Mouse (Mus musculus) liver, embryonic 12.5 days (tissue): ENCODE measurements around the gene Pde4d. TPM values are rescaled to one million over a fixed set of nuclear protein-coding genes. Genes with fewer than 3 reads are reported as not detected.

ENCODE experiments used
- ATAC-seq: fragments of 200-750 bp; cut with Nextera tagmentation; 2 replicates; pipeline ENCODE4 v1.8.0; 2017; ENCODE audit warnings: moderate number of reproducible peaks, mild to moderate bottlenecking, moderate library complexity
- H3K27ac ChIP-seq: fragments of 300-500 bp; sonication (generic); 2 replicates; pipeline ENCODE4 v1.5.1; 2016; ENCODE audit warnings: mild to moderate bottlenecking
- H3K27me3 ChIP-seq: fragments of 300-500 bp; sonication (generic); replicated peaks from 2 replicates; pipeline ENCODE4 v1.6.1; 2016; ENCODE audit warnings: mild to moderate bottlenecking, moderate library complexity
- H3K36me3 ChIP-seq: fragments of 300-500 bp; sonication (generic); 2 replicates; pipeline ENCODE4 v1.6.1; 2016; ENCODE audit warnings: mild to moderate bottlenecking, moderate library complexity
- H3K4me1 ChIP-seq: fragments of 300-500 bp; sonication (generic); 2 replicates; pipeline ENCODE4 v1.6.1; 2016
- H3K4me2 ChIP-seq: fragments of 300-500 bp; sonication (generic); 2 replicates; pipeline ENCODE4 v1.6.1; 2016; ENCODE audit warnings: mild to moderate bottlenecking, moderate library complexity
- H3K4me3 ChIP-seq: fragments of 300-500 bp; sonication (generic); 2 replicates; pipeline ENCODE4 v1.5.1; 2016; ENCODE audit warnings: mild to moderate bottlenecking, moderate library complexity
- H3K9ac ChIP-seq: fragments of 300-500 bp; sonication (generic); 2 replicates; pipeline ENCODE4 v1.6.1; 2016; ENCODE audit warnings: mild to moderate bottlenecking, moderate library complexity
- H3K9me3 ChIP-seq: fragments of 300-500 bp; sonication (generic); replicated peaks from 2 replicates; pipeline ENCODE4 v1.6.1; 2016; ENCODE audit warnings: mild to moderate bottlenecking, moderate library complexity
- WGBS: fragments of 180-500 bp; shearing (Covaris S2); methylation state at CpG from one replicate; pipeline ENCODE4 v1.1.7; 2016; ENCODE audit not compliant: insufficient replicate concordance; 5-methylcytosine and 5-hydroxymethylcytosine counted together
- polyA plus RNA-seq: library from polyadenylated mRNA; unstranded; fragments of >200 nt; fragmentation: Nextera tagmentation; extraction: Ambion mirVana; gene quantifications from 2 replicates; pipeline ENCODE4 v1.2.1, GENCODE M21; 2016

Gene Pde4d
- polyA plus RNA-seq, 1 experiment from 2014 or later: 19.4 TPM

- no peak for ATAC-seq
- Histone ChIP-seq H3K27ac (no peak overlapping the region), H3K4me2 (no peak overlapping the region), H3K4me3 (no peak overlapping the region), H3K9me3 (no peaks in the 10 kb centered on the region), H3K27me3 (no peaks in the 10 kb centered on the region), H3K36me3 (no peaks in the 10 kb centered on the region), H3K9ac (no peak overlapping the region), H3K4me1 (no peaks in the 10 kb centered on the region)
- WGBS: 57% methylated on average over 2 of the region's 2 CpGs
These were observed 549.0 kb downstream of the Pde4d start for GRCm38 (mm10) chr13:108998739-108999138.

- 58% methylated on average over 1 of the region's 1 CpGs for WGBS
- no peak overlapping the region for H3K27ac ChIP-seq
- no peak for ATAC-seq
- H3K4me3 ChIP-seq: no peak overlapping the region
- no peaks in the 10 kb centered on the region for H3K27me3 ChIP-seq
- H3K36me3 ChIP-seq: no peaks in the 10 kb centered on the region
- no peaks in the 10 kb centered on the region for H3K4me1 ChIP-seq
- H3K9me3 ChIP-seq: no peaks in the 10 kb centered on the region
- no peak overlapping the region for H3K4me2 ChIP-seq
- no peak overlapping the region for H3K9ac ChIP-seq
These were observed 575.0 kb downstream of the Pde4d start for GRCm38 (mm10) chr13:109024703-109025102.

- 65% methylated on average over 7 of the region's 7 CpGs for WGBS
- Histone ChIP-seq H3K4me3 (no peak overlapping the region), H3K36me3 (no peaks in the 10 kb centered on the region), H3K4me1 (no peaks in the 10 kb centered on the region), H3K9ac (no peak overlapping the region), H3K9me3 (no peaks in the 10 kb centered on the region), H3K27me3 (no peaks in the 10 kb centered on the region), H3K4me2 (no peak overlapping the region), H3K27ac (no peak overlapping the region)
- ATAC-seq: no peak
These were observed 597.4 kb downstream of the Pde4d start for GRCm38 (mm10) chr13:109047126-109047525.

GRCm38 (mm10) chr13:109052805-109053204, 603.1 kb downstream of the Pde4d start:
- Histone ChIP-seq H3K4me1 (no peaks in the 10 kb centered on the region), H3K36me3 (no peaks in the 10 kb centered on the region), H3K27me3 (no peaks in the 10 kb centered on the region), H3K4me2 (no peak overlapping the region), H3K4me3 (no peak overlapping the region), H3K9ac (no peak overlapping the region), H3K9me3 (no peaks in the 10 kb centered on the region), H3K27ac (no peak overlapping the region)
- 64% methylated on average over 2 of the region's 2 CpGs for WGBS
- ATAC-seq: no peak

GRCm38 (mm10) chr13:109053242-109054018, 603.7 kb downstream of the Pde4d start:
- no peak overlapping the region for H3K4me3 ChIP-seq
- 65% methylated on average over 10 of the region's 10 CpGs for WGBS
- no peak overlapping the region for H3K9ac ChIP-seq
- no peaks in the 10 kb centered on the region for H3K27me3 ChIP-seq
- no peaks in the 10 kb centered on the region for H3K9me3 ChIP-seq
- no peak for ATAC-seq
- no peaks in the 10 kb centered on the region for H3K4me1 ChIP-seq
- no peaks in the 10 kb centered on the region for H3K36me3 ChIP-seq
- H3K27ac ChIP-seq: no peak overlapping the region
- no peak overlapping the region for H3K4me2 ChIP-seq

GRCm38 (mm10) chr13:109058045-109058444, 608.3 kb downstream of the Pde4d start:
- 32% methylated on average over 4 of the region's 4 CpGs for WGBS
- no peak overlapping the region for H3K4me3 ChIP-seq
- H3K27ac ChIP-seq: no peak overlapping the region
- no peaks in the 10 kb centered on the region for H3K9me3 ChIP-seq
- H3K9ac ChIP-seq: no peak overlapping the region
- ATAC-seq: 0 out of 2 replicates have a peak, but pooled peaks have one; percentile 32
- H3K4me2 ChIP-seq: no peak overlapping the region
- no peaks in the 10 kb centered on the region for H3K4me1 ChIP-seq
- no peaks in the 10 kb centered on the region for H3K36me3 ChIP-seq
- H3K27me3 ChIP-seq: no peaks in the 10 kb centered on the region

GRCm38 (mm10) chr13:109066581-109067159, 616.9 kb downstream of the Pde4d start:
- no peak overlapping the region for H3K4me2 ChIP-seq
- no peaks in the 10 kb centered on the region for H3K4me1 ChIP-seq
- H3K9me3 ChIP-seq: no peaks in the 10 kb centered on the region
- H3K4me3 ChIP-seq: no peak overlapping the region
- no peaks in the 10 kb centered on the region for H3K36me3 ChIP-seq
- no peaks in the 10 kb centered on the region for H3K27me3 ChIP-seq
- no peak overlapping the region for H3K27ac ChIP-seq
- H3K9ac ChIP-seq: no peak overlapping the region
- ATAC-seq: no peak
- WGBS: 54% methylated on average over 4 of the region's 4 CpGs

- Histone ChIP-seq H3K4me3 (no peak overlapping the region), H3K27me3 (no peaks in the 10 kb centered on the region), H3K4me2 (no peak overlapping the region), H3K9ac (no peak overlapping the region), H3K4me1 (no peaks in the 10 kb centered on the region), H3K36me3 (no peaks in the 10 kb centered on the region), H3K9me3 (no peaks in the 10 kb centered on the region), H3K27ac (no peak overlapping the region)
- ATAC-seq: no peak
- 66% methylated on average over 8 of the region's 8 CpGs for WGBS
These were observed 618.8 kb downstream of the Pde4d start for GRCm38 (mm10) chr13:109068258-109069219.

- no peaks in the 10 kb centered on the region for H3K9me3 ChIP-seq
- no peak overlapping the region for H3K4me3 ChIP-seq
- no peak overlapping the region for H3K4me2 ChIP-seq
- H3K9ac ChIP-seq: no peak overlapping the region
- H3K27me3 ChIP-seq: no peaks in the 10 kb centered on the region
- ATAC-seq: no peak
- no peaks in the 10 kb centered on the region for H3K4me1 ChIP-seq
- no peak overlapping the region for H3K27ac ChIP-seq
- 40% methylated on average over 2 of the region's 2 CpGs for whole genome bisulfite sequencing
- no peaks in the 10 kb centered on the region for H3K36me3 ChIP-seq
These were observed 623.6 kb downstream of the Pde4d start for GRCm38 (mm10) chr13:109073371-109073770.

- no peaks in the 10 kb centered on the region for H3K9me3 ChIP-seq
- no peaks in the 10 kb centered on the region for H3K36me3 ChIP-seq
- no peak overlapping the region for H3K4me3 ChIP-seq
- H3K27me3 ChIP-seq: no peaks in the 10 kb centered on the region
- H3K4me2 ChIP-seq: no peak overlapping the region
- H3K27ac ChIP-seq: no peak overlapping the region
- H3K4me1 ChIP-seq: no peaks in the 10 kb centered on the region
- ATAC-seq: no peak
- WGBS: 49% methylated on average over 4 of the region's 4 CpGs
- H3K9ac ChIP-seq: no peak overlapping the region
These were observed 624.3 kb downstream of the Pde4d start for GRCm38 (mm10) chr13:109074078-109074477.

GRCm38 (mm10) chr13:109092654-109093053, 642.9 kb downstream of the Pde4d start:
- no peak overlapping the region for H3K27ac ChIP-seq
- no peak overlapping the region for H3K4me2 ChIP-seq
- H3K36me3 ChIP-seq: no peaks in the 10 kb centered on the region
- H3K27me3 ChIP-seq: no peaks in the 10 kb centered on the region
- WGBS: 65% methylated on average over 3 of the region's 3 CpGs
- no peaks in the 10 kb centered on the region for H3K4me1 ChIP-seq
- no peaks in the 10 kb centered on the region for H3K9me3 ChIP-seq
- no peak overlapping the region for H3K4me3 ChIP-seq
- H3K9ac ChIP-seq: no peak overlapping the region
- ATAC-seq: no peak

- no peak for ATAC-seq
- no peaks in the 10 kb centered on the region for H3K36me3 ChIP-seq
- H3K4me3 ChIP-seq: no peak overlapping the region
- no peak overlapping the region for H3K4me2 ChIP-seq
- H3K9me3 ChIP-seq: no peaks in the 10 kb centered on the region
- H3K27me3 ChIP-seq: no peaks in the 10 kb centered on the region
- WGBS: 46% methylated on average over 2 of the region's 2 CpGs
- H3K9ac ChIP-seq: no peak overlapping the region
- no peak overlapping the region for H3K27ac ChIP-seq
- no peaks in the 10 kb centered on the region for H3K4me1 ChIP-seq
These were observed 646.9 kb downstream of the Pde4d start for GRCm38 (mm10) chr13:109096654-109097053.
